Mouse (Mus musculus): ENCODE data around the gene Prl2c3. TPM values are rescaled to one million over a fixed set of nuclear protein-coding genes. Genes with fewer than 3 reads are reported as not detected.

Prl2c3 gene
- polyA plus RNA-seq, 1 experiment from 2014 or later: not detected

Other genes starting within 250 kb of the Prl2c3 start
- gene Ero1lb, start 234.2 kb downstream of the Prl2c3 start, polyA plus RNA-seq (2016; fragmentation: Nextera tagmentation; extraction: Ambion mirVana): 5.6 and 6.5 TPM in 2 replicates
- 0.27 and 0.43 TPM in 2 replicates for gene Prl2c2, start 205.3 kb upstream of the Prl2c3 start, polyA plus RNA-seq (2016; fragmentation: Nextera tagmentation; extraction: Ambion mirVana)